In genomic region chr3:95210585-95210984, GRCm38 (mm10) we compare ENCODE assay signal across 15 mouse cellular contexts. TPM values are rescaled to one million over a fixed set of nuclear protein-coding genes. Genes with fewer than 3 reads are reported as not detected.
"Had no signal": no experiment of that assay in that cellular context is flagged by ENCODE, and none has a peak within 500 bp of the region (broad histone marks: within the 10 kb centered on the region; RNA-seq: fewer than 3 reads in every experiment).

No protein-coding gene starts in this region.

- H3K9me3 ChIP-seq: limb, embryonic 13.5 days; neural tube, embryonic 15.5 days had no signal

- H3K27ac ChIP-seq: layer of hippocampus, adult 2 months; limb, embryonic 13.5 days; liver, embryonic 14.5 days; neural tube, embryonic 15.5 days had no signal

- H3K4me3 ChIP-seq: layer of hippocampus, adult 2 months; limb, embryonic 13.5 days; myocyte; neural tube, embryonic 15.5 days had no signal

- H3K4me2 ChIP-seq: limb, embryonic 13.5 days; neural tube, embryonic 15.5 days had no signal

- H3K9ac ChIP-seq: limb, embryonic 13.5 days; liver, embryonic 14.5 days; neural tube, embryonic 15.5 days had no signal

- H3K4me1 ChIP-seq: limb, embryonic 13.5 days; neural tube, embryonic 15.5 days had no signal

- H3K27me3 ChIP-seq: limb, embryonic 13.5 days; neural tube, embryonic 15.5 days had no signal

- ATAC-seq: intestine, embryonic 16.5 days had no signal

- DNase-seq: kidney, adult 2 months; kidney, postnatal 36 days; left cerebral cortex, postnatal 4 days; lung, adult 18-20 months; midbrain, embryonic 14.5 days; right cerebral cortex, adult 18-20 months; right cerebral cortex, postnatal 25 days; spleen, adult 18-20 months had no signal

RNA-seq across cellular contexts. Expression of gene Gm128, which starts 30.8 kb away (rescaled TPM):
- total RNA-seq: left cerebral cortex, postnatal 4 days had no signal
- polyA plus RNA-seq: liver, adult 2 months had no signal

RNA-seq across cellular contexts. Expression of gene Bnipl, which starts 40.4 kb away (rescaled TPM):
- total RNA-seq: liver, adult 2 months had no signal
- polyA plus RNA-seq: midbrain, embryonic 14.5 days had no signal
